Mouse (Mus musculus) kidney, postnatal 0 days (tissue): ENCODE results near the gene Smim20. TPM values are rescaled to one million over a fixed set of nuclear protein-coding genes. Genes with fewer than 3 reads are reported as not detected.

Experiments used
- ATAC-seq: fragments of 200-750 bp; cut with Nextera tagmentation; replicated peaks from 2 replicates; pipeline ENCODE4 v1.8.0; 2017; ENCODE audit warnings: low read depth, moderate number of reproducible peaks, moderate TSS enrichment, moderate library complexity; ENCODE audit not compliant: low FRiP score
- DNase-seq: peaks from one replicate; pipeline ENCODE4 v3.0.0-alpha.2; 2016; ENCODE audit warnings: low spot score
- H3K27ac ChIP-seq: fragments of 300-500 bp; sonication (generic); 2 replicates; pipeline ENCODE4 v1.5.1; 2014; ENCODE audit warnings: mild to moderate bottlenecking
- H3K27me3 ChIP-seq: fragments of 300-500 bp; sonication (generic); 2 replicates; pipeline ENCODE4 v1.6.1; 2014; ENCODE audit warnings: low read length, mixed read lengths; ENCODE audit not compliant: insufficient read depth
- H3K36me3 ChIP-seq: fragments of 300-500 bp; sonication (generic); 2 replicates; pipeline ENCODE4 v1.6.1; 2014; ENCODE audit warnings: low read length, mixed read lengths; ENCODE audit not compliant: insufficient read depth
- H3K4me1 ChIP-seq: fragments of 300-500 bp; sonication (generic); replicated peaks from 2 replicates; pipeline ENCODE4 v1.6.1; 2014; ENCODE audit warnings: antibody characterized with exemption, low read length, mixed read lengths; ENCODE audit not compliant: insufficient read depth
- H3K4me2 ChIP-seq: fragments of 300-500 bp; sonication (generic); 2 replicates; pipeline ENCODE4 v1.6.1; 2014; ENCODE audit warnings: mild to moderate bottlenecking, low read length, moderate library complexity, mixed read lengths
- H3K4me3 ChIP-seq: fragments of 300-500 bp; sonication (generic); replicated peaks from 2 replicates; pipeline ENCODE4 v1.5.1; 2014; ENCODE audit warnings: low read depth, low read length
- H3K9ac ChIP-seq: fragments of 300-500 bp; sonication (generic); 2 replicates; pipeline ENCODE4 v1.6.1; 2014; ENCODE audit warnings: low read depth, low read length
- H3K9me3 ChIP-seq: fragments of 300-500 bp; sonication (generic); replicated peaks from 2 replicates; pipeline ENCODE4 v1.6.1; 2016; ENCODE audit warnings: low read length, inconsistent platforms, mixed read lengths
- CTCF ChIP-seq: IDR thresholded peaks from 2 replicates; pipeline ENCODE4 v1.5.1; 2016; ENCODE audit warnings: antibody characterized with exemption, low read depth, mild to moderate bottlenecking, moderate library complexity
- WGBS: fragments of 180-500 bp; shearing (Covaris S2); extraction: QIAGEN DNeasy Blood & Tissue Kit; methylation state at CpG from one replicate; pipeline ENCODE4 v1.1.7; 2014; 5-methylcytosine and 5-hydroxymethylcytosine counted together
- polyA plus RNA-seq: library from polyadenylated mRNA; unstranded; fragments of >200 nt; fragmentation: Nextera tagmentation; extraction: Ambion mirVana; gene quantifications from 2 replicates; pipeline ENCODE4 v1.2.1, GENCODE M21; 2015

Gene Smim20
- 135 and 143 TPM in 2 replicates for polyA plus RNA-seq

- no peaks in the 10 kb centered on the region for H3K27me3 ChIP-seq
- DNase-seq (peak; percentile 95), ATAC-seq (peak; percentile 95)
- peak within 1 kb of the TSS; percentile 64 for H3K9ac ChIP-seq
- peak within 1 kb of the TSS; percentile 61 for H3K4me3 ChIP-seq
- H3K4me1 ChIP-seq: 0 out of 2 replicates have a peak, but pooled peaks cover 10% of the 10 kb centered on the region
- peak within 1 kb of the TSS; percentile 81 for H3K27ac ChIP-seq
- no peaks in the 10 kb centered on the region for H3K36me3 ChIP-seq
- no peak for TF ChIP-seq CTCF
- H3K4me2 ChIP-seq: peak within 1 kb of the TSS; percentile 78
- H3K9me3 ChIP-seq: no peaks in the 10 kb centered on the region
- WGBS: 11% methylated on average over 52 of the region's 53 CpGs
These were observed at the start of gene Smim20 for GRCm38 (mm10) chr5:53266931-53267853. Gene Smim20 (plus strand): TSS chr5:53267083.

DNA sequence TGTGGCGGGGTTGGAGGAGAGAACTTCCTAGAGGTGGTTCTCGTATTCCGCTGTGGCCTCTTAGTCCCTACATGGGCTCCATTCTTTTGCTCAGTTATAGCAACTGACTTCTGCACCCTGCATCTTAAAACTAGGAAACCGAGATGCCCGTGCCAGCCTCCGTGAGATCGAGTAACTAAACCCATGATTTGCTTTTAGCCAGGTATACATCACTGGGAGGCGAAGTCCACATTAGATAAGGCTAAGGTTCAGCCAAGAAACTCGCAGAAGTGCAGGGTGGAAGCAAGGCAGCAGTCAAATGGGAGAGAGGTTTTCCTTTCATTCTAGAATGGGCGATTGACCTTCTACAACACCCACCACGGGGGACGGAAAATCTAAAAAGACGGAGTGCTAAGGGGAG, 41.4 kb upstream of the Smim20 start:
- 87% methylated on average over 13 of the region's 13 CpGs for WGBS
- DNase-seq: no peak
- H3K27ac ChIP-seq: no peak overlapping the region
- no peak overlapping the region for H3K9ac ChIP-seq
- no peak overlapping the region for H3K4me3 ChIP-seq
- H3K27me3 ChIP-seq: no peaks in the 10 kb centered on the region
- TF ChIP-seq CTCF: no peak
- no peak for ATAC-seq
- no peaks in the 10 kb centered on the region for H3K36me3 ChIP-seq
- no peaks in the 10 kb centered on the region for H3K4me1 ChIP-seq
- H3K9me3 ChIP-seq: no peaks in the 10 kb centered on the region
- H3K4me2 ChIP-seq: no peak overlapping the region

DNA sequence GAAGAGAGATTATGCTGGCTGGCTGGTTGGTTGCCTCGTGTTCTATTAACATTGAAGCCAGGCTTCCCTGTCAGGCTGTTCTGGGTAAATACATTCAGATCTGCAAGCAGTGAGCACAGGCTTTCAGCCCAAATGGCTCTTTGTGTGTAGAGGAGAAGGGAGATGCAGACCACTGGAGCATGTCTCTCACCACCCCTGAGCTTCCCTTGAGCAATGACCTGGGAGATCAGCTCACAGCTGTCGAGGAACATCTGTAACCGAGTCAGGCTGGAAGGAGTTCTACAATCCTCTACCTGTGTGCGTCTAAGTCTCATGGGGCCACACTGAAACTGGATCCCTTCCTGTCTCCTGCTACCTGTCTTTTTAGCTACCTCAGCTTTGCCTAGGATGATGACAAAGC, 36.3 kb upstream of the Smim20 start:
- Histone ChIP-seq H3K27me3 (no peaks in the 10 kb centered on the region), H3K4me1 (0 out of 2 replicates have a peak, but pooled peaks cover under 1% of the 10 kb centered on the region), H3K4me2 (no peak overlapping the region), H3K9me3 (no peaks in the 10 kb centered on the region), H3K36me3 (no peaks in the 10 kb centered on the region), H3K27ac (no peak overlapping the region), H3K4me3 (no peak overlapping the region), H3K9ac (no peak overlapping the region)
- WGBS: 34% methylated on average over 4 of the region's 4 CpGs
- no peak for TF ChIP-seq CTCF
- DNase-seq (peak; percentile 71), ATAC-seq (peak; percentile 68)

DNA sequence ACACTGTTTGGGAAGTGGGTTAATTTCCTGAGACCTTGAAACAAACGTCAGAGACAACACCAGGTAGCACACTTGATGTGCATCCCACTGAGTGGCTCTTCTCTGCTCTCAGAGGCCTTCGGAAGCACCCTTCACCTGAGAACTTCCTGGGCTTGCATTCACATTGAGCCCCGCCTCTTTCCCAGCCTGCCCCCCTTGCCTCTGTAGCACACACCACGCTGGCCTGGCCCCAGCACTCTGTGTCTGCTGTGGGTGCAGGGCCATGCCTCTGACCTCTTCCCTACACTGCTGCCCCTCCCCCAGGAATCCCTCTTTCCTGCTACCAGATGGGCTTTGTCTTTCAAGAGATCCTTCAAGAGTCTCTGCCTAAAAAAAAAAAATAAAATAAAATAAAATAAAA, 31.3 kb upstream of the Smim20 start:
- no peak overlapping the region for H3K4me3 ChIP-seq
- no peaks in the 10 kb centered on the region for H3K9me3 ChIP-seq
- H3K9ac ChIP-seq: no peak overlapping the region
- 11% methylated on average over 4 of the region's 4 CpGs for WGBS
- H3K4me1 ChIP-seq: 0 out of 2 replicates have a peak, but pooled peaks cover 8% of the 10 kb centered on the region
- H3K27me3 ChIP-seq: no peaks in the 10 kb centered on the region
- no peaks in the 10 kb centered on the region for H3K36me3 ChIP-seq
- no peak overlapping the region for H3K4me2 ChIP-seq
- TF ChIP-seq CTCF: no peak
- DNase-seq (no peak), ATAC-seq (peak; percentile 52)
- H3K27ac ChIP-seq: no peak overlapping the region

DNA sequence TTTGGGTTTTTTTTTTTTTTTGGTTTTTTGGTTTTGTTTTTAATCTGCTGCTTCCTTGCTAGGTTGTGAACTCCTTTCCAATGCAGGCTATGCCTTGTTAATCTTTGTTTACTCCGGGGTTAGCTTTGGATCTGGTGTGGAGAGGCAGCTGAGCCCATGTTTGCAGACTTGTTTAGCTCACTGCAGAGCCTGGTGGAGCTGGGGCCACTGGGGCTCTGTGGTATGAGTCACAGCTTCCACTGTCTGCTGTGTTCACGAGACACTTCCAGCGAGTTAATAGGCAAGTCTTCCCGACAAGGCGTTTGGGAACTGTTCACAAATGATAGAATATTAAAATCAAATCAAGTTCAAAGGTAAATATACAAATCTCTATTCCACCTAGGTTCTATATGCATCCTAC, 30.7 kb upstream of the Smim20 start:
- Histone ChIP-seq H3K4me1 (0 out of 2 replicates have a peak, but pooled peaks cover 8% of the 10 kb centered on the region), H3K9ac (no peak overlapping the region), H3K4me2 (no peak overlapping the region), H3K27ac (0 out of 2 replicates have a peak overlapping the region, but pooled peaks have one; percentile 8), H3K9me3 (no peaks in the 10 kb centered on the region), H3K4me3 (no peak overlapping the region), H3K36me3 (no peaks in the 10 kb centered on the region), H3K27me3 (no peaks in the 10 kb centered on the region)
- no peak for DNase-seq
- no peak for ATAC-seq
- TF ChIP-seq CTCF: no peak
- 32% methylated on average over 5 of the region's 5 CpGs for WGBS

GRCm38 (mm10) chr5:53236749-53237148, 30.1 kb upstream of the Smim20 start:
- ATAC-seq: no peak
- Histone ChIP-seq H3K4me3 (no peak overlapping the region), H3K36me3 (no peaks in the 10 kb centered on the region), H3K9me3 (no peaks in the 10 kb centered on the region), H3K27ac (no peak overlapping the region), H3K9ac (no peak overlapping the region), H3K27me3 (no peaks in the 10 kb centered on the region), H3K4me1 (0 out of 2 replicates have a peak, but pooled peaks cover 8% of the 10 kb centered on the region), H3K4me2 (no peak overlapping the region)
- no peak for TF ChIP-seq CTCF
- WGBS: 81% methylated on average over 7 of the region's 8 CpGs
- DNase-seq: no peak
